Mouse (Mus musculus): ENCODE results near the gene Ubr1. TPM values are rescaled to one million over a fixed set of nuclear protein-coding genes. Genes with fewer than 3 reads are reported as not detected.
A peak's percentile ranks its signal among the peaks of the same experiment; 100 is the strongest.
"Not testable (repeated sequence)": the region's sequence is repeated elsewhere in the genome, so short reads cannot be mapped to it uniquely, and the experiment has no call there.

Ubr1 gene
- total RNA-seq, 2 experiments from 2014 or later, result 43.2 to 45.0 TPM

DNA sequence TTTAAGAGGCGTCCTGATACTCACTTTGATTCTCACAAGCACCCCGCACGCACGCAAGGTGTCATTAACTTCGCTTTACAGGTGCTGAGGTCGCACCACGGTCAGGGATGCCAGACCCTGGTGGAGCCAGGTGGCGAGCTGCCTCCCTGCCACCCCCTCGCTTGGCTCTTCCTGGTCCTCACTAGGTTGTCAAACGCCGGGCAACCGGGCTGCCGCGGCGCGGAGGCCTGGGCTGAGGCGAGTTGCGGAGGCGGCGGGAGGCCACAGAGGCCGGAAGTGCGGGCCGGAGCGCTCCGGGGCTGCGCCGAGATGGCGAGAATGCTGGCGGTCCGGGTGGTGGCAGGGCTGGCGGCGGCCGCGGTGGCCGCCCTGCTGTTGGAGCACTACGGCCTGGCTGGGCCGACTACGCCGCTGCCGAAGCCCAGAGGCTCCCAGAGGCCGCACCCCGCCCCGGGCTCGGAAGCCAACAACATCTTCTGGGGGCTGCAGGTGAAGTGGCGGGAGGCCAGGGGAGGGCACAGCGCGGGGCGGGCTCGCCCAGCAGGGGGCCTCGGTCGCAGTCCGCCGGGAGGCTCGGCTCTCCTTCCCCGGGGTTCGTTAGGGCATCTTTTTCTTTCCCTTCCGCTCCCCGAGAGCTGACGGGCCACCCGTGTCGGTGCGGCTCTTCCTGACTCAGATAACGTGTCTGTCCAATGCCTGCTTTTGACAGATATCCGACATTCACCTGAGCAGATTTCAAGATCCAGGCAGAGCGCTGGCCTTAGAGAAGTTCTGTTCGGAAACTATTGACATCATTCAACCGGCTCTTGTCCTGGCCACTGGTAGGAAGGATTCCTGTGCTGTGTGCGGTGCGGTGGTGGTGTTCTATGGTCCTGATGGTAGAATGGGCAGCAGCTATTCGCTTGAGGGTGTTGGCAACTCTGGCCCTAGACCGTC, 6.7 kb upstream of the Ubr1 start, which contains the start of gene Tmem62:
Gene Tmem62, plus strand, starts transcription at position 28 of the 936 bp plus-strand sequence.
- DNase-seq (ENCODE audit: low spot score in 2 of 2), result peak; percentile 55 to 72

DNA sequence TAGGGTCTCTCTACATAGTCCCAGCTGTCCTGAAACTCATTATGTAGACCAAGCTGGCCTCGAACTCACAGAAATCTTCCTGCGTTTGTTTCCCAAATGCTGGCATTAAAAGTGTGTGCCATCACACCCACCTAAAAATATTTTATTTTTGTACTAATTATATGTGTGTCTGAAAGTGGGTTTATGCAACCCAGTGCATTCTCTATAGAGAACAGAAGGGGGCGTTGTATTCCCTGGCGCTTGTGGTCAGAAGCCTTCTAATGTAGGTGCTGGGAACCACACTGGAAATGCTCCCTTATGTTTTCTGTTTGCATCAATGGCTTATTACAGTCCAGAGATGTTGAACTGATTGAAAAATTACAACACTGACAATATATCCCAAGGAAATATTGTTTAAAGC, 5.8 kb upstream of the Ubr1 start:
- DNase-seq (ENCODE audit: low spot score in 2 of 2), result no peak

DNA sequence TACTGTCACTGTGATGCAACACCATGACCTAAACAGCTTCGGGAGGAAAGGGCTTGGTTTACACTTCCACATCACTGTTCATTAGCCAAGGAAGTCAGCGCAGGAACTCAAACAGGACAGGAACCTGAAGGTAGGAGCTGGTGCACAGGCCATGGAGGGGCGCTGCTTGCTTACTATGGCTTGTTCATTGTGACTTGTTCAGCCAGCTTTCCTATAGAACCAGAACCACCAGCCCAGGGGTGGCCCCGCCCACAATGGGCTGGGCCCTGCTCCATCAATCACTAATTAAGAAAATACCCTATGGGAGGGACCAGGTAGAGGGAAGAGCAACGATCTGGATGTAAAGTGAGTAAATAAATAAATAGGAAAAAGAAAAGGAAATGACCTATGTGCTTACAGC, 2.4 kb upstream of the Ubr1 start:
- DNase-seq (ENCODE audit: low spot score in 2 of 2), result no peak

DNA sequence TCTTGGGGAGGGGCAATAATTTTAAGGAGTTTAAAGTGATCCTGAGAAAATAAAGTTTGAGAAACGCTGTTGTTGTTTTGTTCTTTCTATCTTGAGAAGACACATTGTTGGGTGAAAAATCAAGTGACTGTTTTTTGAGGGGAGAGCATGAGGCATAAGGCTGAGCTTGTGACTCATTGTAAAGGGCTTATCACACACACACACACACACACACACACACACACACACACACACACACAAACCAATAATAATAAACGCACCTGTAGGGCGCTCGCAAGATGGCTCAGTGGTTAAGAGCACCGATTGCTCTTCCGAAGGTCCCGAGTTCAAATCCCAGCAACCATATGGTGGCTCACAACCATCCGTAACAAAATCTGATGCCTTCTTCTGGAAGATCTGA, 1.7 kb upstream of the Ubr1 start:
- DNase-seq (ENCODE audit: low spot score in 2 of 2), result not testable (repeated sequence)

DNA sequence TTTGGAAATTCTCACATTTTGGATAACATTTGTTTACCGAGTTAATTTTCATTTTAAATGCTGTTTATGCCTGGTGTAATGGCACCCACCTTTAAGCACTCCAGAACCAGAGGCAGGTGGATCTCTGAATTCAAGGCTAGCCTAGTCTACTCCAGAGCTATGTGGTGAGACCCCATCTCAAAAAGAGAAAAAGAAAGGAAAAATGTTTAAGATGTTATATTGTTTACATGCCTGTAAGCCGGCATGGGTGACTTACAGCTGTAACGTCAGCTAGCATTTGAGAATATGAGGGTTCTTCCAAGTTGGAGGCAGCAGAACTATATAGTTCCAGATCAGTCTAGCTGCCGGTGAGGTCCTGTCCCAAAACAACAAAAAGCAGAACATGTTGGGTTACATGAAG, 1.3 kb upstream of the Ubr1 start:
- DNase-seq (ENCODE audit: low spot score in 2 of 2), result no peak

DNA sequence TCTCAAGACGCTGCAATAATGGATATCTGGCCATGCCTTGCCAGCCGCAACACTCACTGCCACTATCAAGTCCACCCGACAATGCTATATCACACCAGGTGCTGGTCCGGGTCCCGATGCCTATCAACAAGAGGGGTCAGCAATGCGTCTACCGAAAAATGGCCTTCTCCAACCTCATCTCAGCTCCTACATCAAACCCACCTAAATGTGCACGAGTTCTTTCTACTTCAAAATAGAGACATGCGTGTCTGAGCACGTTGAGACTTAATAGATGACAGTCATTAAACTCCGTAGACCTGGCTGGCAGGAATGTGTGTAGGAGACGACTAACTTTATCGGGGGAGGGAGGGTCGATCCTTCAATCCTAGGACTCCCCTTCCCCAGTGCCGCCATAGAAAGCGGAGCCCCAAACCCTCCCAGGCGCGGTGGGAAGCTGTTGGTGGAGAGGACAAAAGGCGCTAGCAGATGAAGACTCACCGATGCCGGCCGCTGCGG, 423 bp downstream of the Ubr1 start:
- DNase-seq (ENCODE audit: low spot score in 2 of 2), result no peak

DNA sequence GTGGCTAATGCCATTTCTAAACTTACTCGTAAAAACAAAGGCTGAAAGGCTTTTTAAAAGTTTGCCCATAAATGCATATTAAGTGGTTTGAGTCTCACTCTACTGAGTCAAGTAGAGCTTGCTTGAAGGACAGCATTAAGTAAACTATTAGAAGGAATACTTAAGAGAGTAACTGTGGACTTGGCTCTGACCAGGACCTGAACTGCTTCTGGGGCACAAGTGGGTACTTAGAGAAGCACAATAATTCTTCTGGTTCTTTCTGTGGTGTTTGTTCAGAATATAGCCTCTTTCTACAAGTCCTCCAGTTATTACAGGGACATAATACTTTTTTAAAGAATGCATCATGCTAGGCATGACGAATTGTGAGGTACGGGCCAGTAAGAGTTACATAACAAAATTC, 5.0 kb downstream of the Ubr1 start:
- DNase-seq (ENCODE audit: low spot score in 2 of 2), result no peak

DNA sequence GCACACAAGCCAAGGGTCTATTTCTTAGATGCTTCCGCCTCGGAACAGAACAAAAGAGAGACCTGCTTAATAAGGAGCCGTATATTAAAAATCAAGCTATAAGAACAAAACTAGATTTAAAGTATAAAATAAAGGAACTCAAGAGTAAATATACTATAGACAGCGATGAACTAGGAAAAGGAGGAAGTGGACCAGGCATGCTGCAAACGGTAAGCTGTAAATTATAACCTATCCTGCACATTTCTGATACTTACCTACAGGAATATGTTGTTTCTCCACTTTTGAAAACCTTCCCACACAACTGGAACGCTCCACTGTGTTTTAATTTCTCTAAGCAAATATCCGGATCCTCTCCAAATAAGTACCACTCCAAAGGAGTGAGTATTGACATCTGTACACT, 7.4 kb downstream of the Ubr1 start:
- no peak for DNase-seq (ENCODE audit: low spot score in 2 of 2)

DNA sequence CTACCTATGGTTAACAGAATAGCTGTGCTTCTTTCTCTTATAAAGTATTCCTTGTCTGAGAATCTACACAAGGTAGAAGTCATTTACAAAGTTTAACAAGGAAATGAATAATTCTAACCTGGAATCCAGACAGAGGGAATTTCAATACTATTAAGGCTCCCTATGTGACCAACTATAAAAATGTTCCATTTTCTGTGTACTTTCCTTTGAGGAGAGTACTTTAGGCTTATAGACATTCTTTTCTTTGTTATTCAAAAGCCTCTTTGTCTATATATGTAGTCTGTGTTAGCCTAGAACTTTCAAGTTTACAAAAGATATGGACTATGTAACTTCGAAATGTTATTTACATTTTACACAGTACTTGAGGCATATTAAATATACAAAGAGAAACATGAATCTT, 10.3 kb downstream of the Ubr1 start:
- no peak for DNase-seq (ENCODE audit: low spot score in 2 of 2)

DNA sequence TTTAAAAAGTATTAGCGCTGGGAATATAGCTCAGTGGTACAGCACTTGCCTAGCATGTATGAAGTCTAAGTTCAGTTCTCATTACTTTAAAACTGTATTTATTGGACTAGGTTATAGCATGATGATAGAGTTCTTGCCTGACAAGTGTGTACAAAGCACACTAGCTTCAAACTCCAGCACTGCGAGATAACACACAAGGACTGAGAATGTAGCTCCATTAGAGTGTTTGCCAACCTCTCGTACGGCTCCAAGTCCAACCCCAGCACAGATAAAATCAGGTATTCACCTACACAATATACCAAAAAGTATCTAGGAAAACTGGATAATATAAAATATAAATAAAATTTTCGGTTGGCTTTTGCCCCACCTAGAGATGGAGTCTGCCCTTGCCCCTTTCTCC, 10.7 kb downstream of the Ubr1 start:
- no peak for DNase-seq (ENCODE audit: low spot score in 2 of 2)

DNA sequence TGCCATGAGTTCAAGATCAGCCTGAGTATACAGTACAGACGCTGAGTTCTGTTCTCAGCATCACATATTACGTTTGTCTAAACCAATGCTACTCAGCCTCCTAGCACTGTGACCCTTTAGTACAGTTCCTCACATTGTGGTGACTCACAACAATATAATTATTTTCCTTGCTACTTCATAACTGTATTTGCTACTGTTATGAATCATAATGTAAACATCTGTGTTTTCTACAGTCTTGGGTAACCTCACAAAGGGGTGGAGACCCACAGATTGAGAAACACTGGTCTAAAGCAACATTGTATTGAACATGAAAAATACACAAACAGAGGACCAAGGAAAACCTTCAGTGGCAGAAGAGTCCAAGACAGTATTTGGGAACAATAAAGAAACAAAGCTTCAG, 11.2 kb downstream of the Ubr1 start:
- DNase-seq (ENCODE audit: low spot score in 2 of 2), result no peak

DNA sequence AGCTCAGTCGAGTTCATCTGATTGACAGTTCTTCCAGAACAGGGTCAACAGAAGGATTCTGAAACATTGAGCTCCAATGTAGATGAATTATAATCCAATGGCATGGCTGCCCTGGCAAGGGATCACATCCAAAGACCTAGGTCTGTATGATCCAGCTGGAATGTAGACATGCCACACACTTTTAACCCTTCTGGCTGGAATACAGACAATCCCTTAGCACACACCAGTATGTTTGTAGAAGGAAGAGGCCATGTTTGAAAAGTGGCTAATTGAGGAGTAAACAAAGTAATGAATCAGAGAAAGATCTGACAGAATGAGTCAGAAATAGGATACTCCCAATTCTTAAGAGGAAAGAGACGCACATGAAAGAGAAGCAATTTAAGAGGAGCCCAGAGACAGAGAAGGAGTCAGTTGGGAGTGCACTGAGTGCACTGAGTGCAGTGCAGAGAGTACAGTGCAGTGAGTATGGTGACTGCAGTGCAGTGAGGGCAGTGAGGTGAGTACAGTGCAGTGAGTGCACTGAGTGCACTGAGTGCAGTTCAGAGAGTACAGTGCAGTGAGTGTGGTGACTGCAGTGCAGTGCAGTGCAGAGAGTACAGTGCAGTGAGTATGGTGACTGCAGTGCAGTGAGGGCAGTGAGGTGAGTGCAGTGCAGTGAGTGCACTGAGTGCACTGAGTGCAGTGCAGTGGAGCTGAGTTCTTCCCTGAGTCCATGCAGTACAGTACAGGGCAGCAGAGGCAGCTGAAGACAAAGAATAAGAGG, 18.2 kb downstream of the Ubr1 start:
- DNase-seq (ENCODE audit: low spot score in 2 of 2), result no peak

DNA sequence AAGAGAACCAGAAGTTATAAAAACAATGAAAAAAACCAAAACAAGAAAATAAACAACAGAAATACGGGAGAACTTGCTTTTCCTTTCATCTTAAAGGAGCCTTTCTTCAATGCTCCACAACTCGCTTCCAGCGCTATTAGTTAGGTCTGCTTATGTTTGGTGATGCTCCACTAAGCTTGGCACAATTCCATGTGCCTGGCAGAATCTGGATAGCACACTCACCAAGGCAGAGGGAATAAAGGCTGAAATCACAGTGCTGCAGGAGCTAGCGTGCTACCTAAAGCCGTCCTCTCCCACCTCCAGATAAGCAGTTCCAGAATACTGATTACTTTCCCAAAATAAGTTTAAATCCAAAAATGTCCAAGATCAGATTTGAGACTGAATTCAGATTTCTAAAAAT, 19.3 kb downstream of the Ubr1 start:
- peak; percentile 42 to 51 for DNase-seq (ENCODE audit: low spot score in 2 of 2)

DNA sequence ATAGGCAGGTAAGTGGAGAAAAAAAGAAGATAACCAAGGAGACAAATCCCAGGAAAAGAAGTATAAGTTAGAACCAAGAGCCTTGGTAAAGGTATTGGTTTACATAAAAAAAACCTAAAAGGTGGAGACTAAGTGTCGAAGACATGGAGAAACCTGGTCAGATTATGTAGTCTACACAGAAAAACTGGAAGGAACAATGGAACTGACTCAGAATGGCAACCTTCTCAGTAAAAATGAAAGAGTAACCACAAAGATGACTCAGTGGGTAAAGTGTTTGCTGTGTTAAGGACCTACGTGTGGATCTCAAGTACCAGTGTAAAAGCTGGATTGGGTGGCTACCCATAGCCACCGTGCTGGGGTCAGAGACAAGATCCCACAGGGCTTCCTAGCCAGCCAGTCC, 37.5 kb downstream of the Ubr1 start:
- no peak for DNase-seq (ENCODE audit: low spot score in 2 of 2)

DNA sequence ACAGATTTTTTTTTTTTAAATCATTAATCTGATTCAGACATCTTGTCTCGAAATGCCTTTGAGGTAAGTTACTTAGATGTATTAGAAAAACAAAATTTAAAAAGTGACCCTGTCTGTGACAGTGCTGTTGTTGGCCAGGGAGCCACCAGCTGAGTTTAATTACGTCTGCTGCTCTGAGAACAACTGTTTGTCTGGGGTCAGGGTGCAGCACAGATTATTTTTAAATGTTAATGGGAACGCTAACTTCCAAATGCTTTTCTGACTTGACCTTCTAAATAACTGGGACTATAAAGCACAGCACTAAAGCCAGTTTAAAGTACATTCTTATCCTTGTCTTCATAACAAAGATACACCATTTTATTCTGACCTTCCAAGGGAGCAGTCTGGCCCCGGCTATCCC, 61.0 kb downstream of the Ubr1 start:
- no peak for DNase-seq (ENCODE audit: low spot score in 2 of 2)

DNA sequence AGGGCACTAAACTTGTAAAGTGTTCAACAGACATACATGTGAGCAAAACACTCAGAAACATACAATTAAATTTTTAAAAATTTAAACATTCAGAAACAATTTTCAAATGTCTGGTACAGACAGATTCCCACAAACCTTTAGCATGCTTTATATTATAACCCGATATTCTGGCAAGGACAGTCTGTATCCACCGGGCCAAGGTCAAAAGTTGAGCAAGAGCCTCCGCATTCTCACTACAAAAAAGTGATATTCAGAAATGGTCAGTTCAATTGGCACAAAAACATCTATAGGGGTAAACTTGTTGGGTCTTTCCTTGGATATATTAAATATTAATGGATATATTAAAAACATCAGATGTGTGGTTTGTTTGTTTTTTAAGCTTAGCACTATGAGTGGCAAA, 74.2 kb downstream of the Ubr1 start:
- no peak for DNase-seq (ENCODE audit: low spot score in 2 of 2)

DNA sequence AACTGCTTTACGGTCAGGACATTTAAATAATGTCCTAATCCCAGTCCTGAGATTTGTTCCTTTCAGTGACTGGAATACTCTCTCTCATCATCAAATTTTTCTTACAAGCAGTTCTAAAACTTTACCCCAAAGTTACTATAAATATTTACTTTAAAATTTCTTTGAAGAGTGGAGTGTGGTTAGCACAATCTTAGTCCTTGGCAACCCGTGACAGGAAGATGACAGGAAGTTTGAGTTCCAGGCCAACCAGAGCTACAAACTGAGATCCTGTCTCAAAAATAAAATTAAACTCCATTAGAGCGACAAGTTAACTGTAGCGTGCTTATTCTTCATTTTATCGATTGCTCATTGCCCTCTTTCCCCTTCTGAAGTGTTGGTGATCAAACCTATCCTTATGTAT, 82.9 kb downstream of the Ubr1 start:
- no peak for DNase-seq (ENCODE audit: low spot score in 2 of 2)

DNA sequence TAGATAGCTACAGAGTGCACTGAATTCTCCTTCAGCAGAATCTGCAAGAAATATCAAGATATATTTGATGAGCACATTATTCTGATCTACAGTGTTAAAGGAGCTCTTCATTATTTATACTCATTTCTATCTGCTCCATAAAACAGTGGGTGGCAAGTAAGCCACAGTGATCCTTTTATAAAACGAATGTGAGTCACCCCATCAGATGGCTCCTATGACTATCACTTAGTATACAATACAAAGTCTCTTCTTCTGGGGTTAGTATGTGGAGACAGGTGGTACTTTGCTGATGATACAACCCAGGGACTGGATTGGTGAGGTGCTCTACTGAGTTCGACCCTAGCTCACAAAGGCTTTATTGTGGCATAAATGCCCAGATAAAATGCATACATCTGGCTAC, 97.3 kb downstream of the Ubr1 start:
- no peak for DNase-seq (ENCODE audit: low spot score in 2 of 2)

DNA sequence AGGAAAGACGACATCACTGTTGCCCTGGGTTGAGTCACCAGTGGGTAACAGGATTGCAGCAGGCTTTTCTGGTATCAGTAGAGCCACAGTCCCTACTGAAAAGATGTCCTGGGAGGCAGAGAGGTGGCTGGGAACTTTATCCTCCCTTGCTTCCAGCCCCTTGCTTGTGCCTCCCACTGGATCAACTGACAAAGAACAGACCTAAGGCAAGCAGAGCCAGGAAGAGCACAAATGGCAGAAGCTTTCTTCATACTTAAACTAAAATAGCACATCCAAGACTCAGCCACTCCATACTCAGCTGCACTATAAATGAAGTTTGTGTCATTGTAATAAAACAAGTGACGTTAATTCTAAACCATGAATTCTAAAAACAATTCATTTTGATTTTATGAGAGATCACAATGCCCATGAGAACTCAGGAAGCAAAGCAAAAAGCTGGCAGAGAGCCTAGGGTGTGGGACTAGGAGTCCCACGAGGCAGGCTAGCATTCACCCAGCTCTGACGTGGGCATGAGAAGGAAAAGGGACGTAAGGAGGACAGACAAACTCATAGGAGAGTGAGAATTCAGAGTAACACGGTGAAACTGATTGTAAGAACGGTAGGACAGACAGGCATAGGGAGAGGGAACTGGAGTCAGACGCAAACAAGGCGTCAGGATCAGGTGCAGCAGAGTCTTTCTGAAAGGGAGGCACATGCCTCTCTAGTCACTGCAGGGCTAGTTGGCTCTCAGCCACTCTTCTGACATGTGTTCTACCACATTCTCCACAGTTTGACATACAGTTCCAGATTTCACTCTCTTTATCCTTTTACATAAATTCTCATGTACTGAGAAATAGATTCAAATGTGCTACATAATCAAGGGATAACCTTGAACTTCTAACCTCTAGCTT, 98.8 kb downstream of the Ubr1 start:
- peak; percentile 43 to 51 for DNase-seq (ENCODE audit: low spot score in 2 of 2)

DNA sequence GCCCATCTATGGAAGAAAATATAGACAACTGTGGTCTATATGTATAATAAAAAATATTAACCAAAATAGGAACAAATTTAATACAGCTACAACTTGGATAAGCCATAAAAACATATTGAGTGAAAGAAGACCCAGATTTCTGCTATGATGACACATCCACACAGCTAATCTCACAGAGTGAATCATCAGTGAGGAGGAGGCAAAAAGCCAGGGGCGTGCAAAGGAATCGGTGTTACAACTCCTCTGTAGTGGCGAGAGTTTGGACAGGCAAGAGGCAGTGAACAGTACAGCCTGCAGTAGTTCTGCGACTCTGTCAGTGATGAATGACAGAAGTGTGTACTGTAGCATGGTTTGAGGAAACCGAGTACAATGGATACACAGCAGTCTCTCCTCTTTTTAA, 103.2 kb downstream of the Ubr1 start:
- DNase-seq (ENCODE audit: low spot score in 2 of 2), result peak; percentile 64 to 66

DNA sequence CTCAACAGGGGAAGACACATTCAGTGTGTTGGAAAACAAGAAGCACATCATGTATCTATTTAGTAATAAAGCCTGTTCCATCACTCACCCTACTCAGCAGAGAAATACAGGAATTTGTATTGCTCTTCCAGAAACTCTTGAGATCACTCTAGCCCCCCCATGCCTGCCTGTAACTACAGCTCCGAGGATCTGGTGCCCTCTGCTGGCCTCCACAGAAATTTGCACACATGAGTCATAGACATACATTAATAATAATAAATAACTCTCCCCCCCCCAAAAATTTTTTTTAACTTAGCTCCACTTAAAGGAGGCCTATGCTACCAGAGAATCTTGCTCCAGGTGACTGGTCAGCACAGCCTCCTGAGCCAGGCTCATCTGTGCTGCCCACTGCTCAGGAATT, 104.0 kb downstream of the Ubr1 start:
- peak; percentile 37 to 43 for DNase-seq (ENCODE audit: low spot score in 2 of 2)
